Mouse (Mus musculus): Measurements from ENCODE around the gene Mtx3.
"Not testable (repeated sequence)": the region's sequence is repeated elsewhere in the genome, so short reads cannot be mapped to it uniquely, and the experiment has no call there.

The Mtx3 gene

GRCm38 (mm10) chr13:92844586-92845221 is at the start of gene Mtx3:
TSS of gene Mtx3 (plus strand) at chr13:92844760.
- peak; percentile 84 for DNase-seq (ENCODE audit: low read depth, low spot score)

- no peak for DNase-seq (ENCODE audit: low read depth, low spot score)
Measured at GRCm38 (mm10) chr13:92798830-92799229, 45.7 kb upstream of the Mtx3 start.

GRCm38 (mm10) chr13:92799306-92799925 is 45.1 kb upstream of the Mtx3 start:
- DNase-seq (ENCODE audit: low read depth, low spot score) = no peak

GRCm38 (mm10) chr13:92806785-92807184 is 37.8 kb upstream of the Mtx3 start:
- no peak for DNase-seq (ENCODE audit: low read depth, low spot score)

GRCm38 (mm10) chr13:92807849-92808248 is 36.7 kb upstream of the Mtx3 start:
- no peak for DNase-seq (ENCODE audit: low read depth, low spot score)

GRCm38 (mm10) chr13:92810592-92810991 is 34.0 kb upstream of the Mtx3 start:
- DNase-seq (ENCODE audit: low read depth, low spot score) = not testable (repeated sequence)

- no peak for DNase-seq (ENCODE audit: low read depth, low spot score)
Measured at GRCm38 (mm10) chr13:92816329-92816728, 28.2 kb upstream of the Mtx3 start.

- DNase-seq (ENCODE audit: low read depth, low spot score) = no peak
Measured at GRCm38 (mm10) chr13:92817357-92817756, 27.2 kb upstream of the Mtx3 start.

GRCm38 (mm10) chr13:92828820-92829219 is 15.7 kb upstream of the Mtx3 start:
- no peak for DNase-seq (ENCODE audit: low read depth, low spot score)

- DNase-seq (ENCODE audit: low read depth, low spot score) = no peak
Measured at GRCm38 (mm10) chr13:92833162-92833561, 11.4 kb upstream of the Mtx3 start.

GRCm38 (mm10) chr13:92846438-92846837 is 1.9 kb downstream of the Mtx3 start:
- DNase-seq (ENCODE audit: low read depth, low spot score) = no peak

GRCm38 (mm10) chr13:92847336-92847735 is 2.8 kb downstream of the Mtx3 start:
- DNase-seq (ENCODE audit: low read depth, low spot score) = no peak

GRCm38 (mm10) chr13:92848002-92848401 is 3.4 kb downstream of the Mtx3 start:
- no peak for DNase-seq (ENCODE audit: low read depth, low spot score)

- DNase-seq (ENCODE audit: low read depth, low spot score) = no peak
Measured at GRCm38 (mm10) chr13:92855901-92856300, 11.3 kb downstream of the Mtx3 start.

GRCm38 (mm10) chr13:92858808-92859207 is 14.2 kb downstream of the Mtx3 start:
- no peak for DNase-seq (ENCODE audit: low read depth, low spot score)

- DNase-seq (ENCODE audit: low read depth, low spot score) = no peak
Measured at GRCm38 (mm10) chr13:92859959-92860358, 15.4 kb downstream of the Mtx3 start.

- no peak for DNase-seq (ENCODE audit: low read depth, low spot score)
Measured at GRCm38 (mm10) chr13:92865358-92865757, 20.8 kb downstream of the Mtx3 start.

- no peak for DNase-seq (ENCODE audit: low read depth, low spot score)
Measured at GRCm38 (mm10) chr13:92866680-92867079, 22.1 kb downstream of the Mtx3 start.

- DNase-seq (ENCODE audit: low read depth, low spot score) = no peak
Measured at GRCm38 (mm10) chr13:92879514-92879913, 35.0 kb downstream of the Mtx3 start.

- DNase-seq (ENCODE audit: low read depth, low spot score) = no peak
Measured at GRCm38 (mm10) chr13:92879933-92880332, 35.4 kb downstream of the Mtx3 start.

- DNase-seq (ENCODE audit: low read depth, low spot score) = no peak
Measured at GRCm38 (mm10) chr13:92880589-92880988, 36.0 kb downstream of the Mtx3 start.

GRCm38 (mm10) chr13:92882271-92882985 is 37.9 kb downstream of the Mtx3 start:
- DNase-seq (ENCODE audit: low read depth, low spot score) = no peak
